Mouse (Mus musculus) liver, adult (tissue): ENCODE data around the gene Cldn10.

ENCODE experiments used
- GATA4 ChIP-seq: IDR thresholded peaks from 2 replicates; pipeline ENCODE4 v1.6.1; 2014; ENCODE audit warnings: mild to moderate bottlenecking, low read length; ENCODE audit not compliant: insufficient replicate concordance

The Cldn10 gene

GRCm38 (mm10) chr14:118903867-118904562, 116.3 kb downstream of the Cldn10 start:
- TF ChIP-seq GATA4, result no peak

- TF ChIP-seq GATA4, result no peak
Measured at GRCm38 (mm10) chr14:118907592-118907991, 119.9 kb downstream of the Cldn10 start.

- no peak for TF ChIP-seq GATA4
Measured at GRCm38 (mm10) chr14:118909872-118910271, 122.2 kb downstream of the Cldn10 start.

GRCm38 (mm10) chr14:118910332-118911222, 122.9 kb downstream of the Cldn10 start:
- TF ChIP-seq GATA4, result no peak

GRCm38 (mm10) chr14:118911521-118911920, 123.8 kb downstream of the Cldn10 start:
- TF ChIP-seq GATA4, result no peak

- TF ChIP-seq GATA4, result no peak
Measured at GRCm38 (mm10) chr14:118913651-118914050, 125.9 kb downstream of the Cldn10 start.

- TF ChIP-seq GATA4, result no peak
Measured at GRCm38 (mm10) chr14:118919025-118919424, 131.3 kb downstream of the Cldn10 start.

GRCm38 (mm10) chr14:118920654-118921053, 132.9 kb downstream of the Cldn10 start:
- TF ChIP-seq GATA4, result no peak

- no peak for TF ChIP-seq GATA4
Measured at GRCm38 (mm10) chr14:118922251-118922650, 134.5 kb downstream of the Cldn10 start.

- no peak for TF ChIP-seq GATA4
Measured at GRCm38 (mm10) chr14:118922667-118923184, 135.0 kb downstream of the Cldn10 start.
